Mouse (Mus musculus): ENCODE measurements around the gene Slc38a2.
A peak's percentile ranks its signal among the peaks of the same experiment; 100 is the strongest.

Gene Slc38a2

GRCm38 (mm10) chr15:96669721-96670120 is 29.8 kb downstream of the Slc38a2 start:
- no peak for DNase-seq (ENCODE audit: low read depth in 2 of 2, low spot score in 2 of 2)

DNA sequence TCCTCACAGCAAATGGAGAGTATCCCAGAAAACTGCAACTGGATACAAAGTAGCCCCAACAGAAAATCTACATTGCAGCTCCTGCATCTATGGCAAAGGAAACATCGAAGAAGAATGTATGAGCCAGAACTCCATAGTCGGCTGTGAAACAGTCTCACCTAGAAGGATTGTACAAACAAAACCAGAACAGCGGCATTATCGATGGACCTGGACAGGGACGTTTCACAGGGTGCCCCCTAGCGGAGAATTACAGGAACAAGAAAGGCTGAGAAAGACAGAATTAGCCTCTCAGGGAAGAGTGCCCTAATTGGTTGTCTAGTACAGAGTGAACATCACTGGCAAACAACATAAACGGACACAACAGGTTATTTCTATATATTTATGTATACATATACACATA is 32.9 kb downstream of the Slc38a2 start:
- DNase-seq (ENCODE audit: low read depth in 2 of 2, low spot score in 2 of 2) = peak; percentile 63 to 76

DNA sequence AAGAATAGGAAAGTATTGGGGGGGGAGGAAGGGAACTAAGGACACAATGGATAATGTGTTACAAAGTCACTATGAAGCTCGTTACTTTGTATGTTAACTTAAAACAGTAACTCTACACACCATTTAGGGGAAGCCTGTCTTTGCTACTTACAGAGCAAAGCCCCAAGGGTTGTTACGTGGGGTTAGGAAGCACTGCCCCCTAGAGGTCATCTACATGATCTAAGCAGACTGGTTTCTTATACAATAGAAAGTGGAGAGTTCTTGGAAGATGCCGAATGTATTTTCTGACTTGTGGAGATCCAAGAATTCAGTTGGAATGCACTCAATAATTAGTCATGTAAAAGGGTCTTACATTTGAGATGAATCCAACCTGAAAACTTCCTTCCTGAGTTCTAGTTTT is 33.6 kb downstream of the Slc38a2 start:
- DNase-seq (ENCODE audit: low read depth in 2 of 2, low spot score in 2 of 2) = peak; percentile 70 to 85

DNA sequence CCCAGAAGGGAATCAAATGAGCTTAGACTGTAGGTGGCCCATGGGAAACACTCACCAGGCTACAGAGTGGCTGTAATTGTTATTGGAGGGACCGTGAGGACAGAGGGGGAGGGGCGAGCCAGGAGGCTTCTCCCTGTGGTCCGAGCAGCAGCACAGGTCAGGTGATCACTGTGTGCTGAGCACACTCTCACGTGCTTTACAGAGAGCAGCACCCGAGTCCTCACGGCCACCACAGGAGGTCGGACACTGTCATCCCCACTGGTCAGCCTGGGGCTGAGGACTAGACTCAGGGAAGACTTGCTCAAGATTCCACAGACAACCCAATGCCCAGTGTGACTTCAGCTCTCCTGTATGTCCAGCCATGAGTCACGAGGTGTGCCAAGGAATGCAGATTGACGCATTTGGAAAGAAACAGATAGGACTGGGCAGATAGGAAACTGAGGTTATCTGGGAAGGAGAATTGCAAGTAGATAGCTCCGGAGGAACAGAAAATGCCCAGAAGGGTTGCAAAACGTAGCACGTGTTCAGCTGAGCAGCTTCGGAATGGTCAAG is 38.9 kb downstream of the Slc38a2 start:
- DNase-seq (ENCODE audit: low read depth in 2 of 2, low spot score in 2 of 2) = no peak

- DNase-seq (ENCODE audit: low read depth in 2 of 2, low spot score in 2 of 2) = no peak
Measured at GRCm38 (mm10) chr15:96658275-96658602, 41.3 kb downstream of the Slc38a2 start.

- no peak for DNase-seq (ENCODE audit: low read depth in 2 of 2, low spot score in 2 of 2)
Measured at GRCm38 (mm10) chr15:96657576-96658274, 41.8 kb downstream of the Slc38a2 start.

DNA sequence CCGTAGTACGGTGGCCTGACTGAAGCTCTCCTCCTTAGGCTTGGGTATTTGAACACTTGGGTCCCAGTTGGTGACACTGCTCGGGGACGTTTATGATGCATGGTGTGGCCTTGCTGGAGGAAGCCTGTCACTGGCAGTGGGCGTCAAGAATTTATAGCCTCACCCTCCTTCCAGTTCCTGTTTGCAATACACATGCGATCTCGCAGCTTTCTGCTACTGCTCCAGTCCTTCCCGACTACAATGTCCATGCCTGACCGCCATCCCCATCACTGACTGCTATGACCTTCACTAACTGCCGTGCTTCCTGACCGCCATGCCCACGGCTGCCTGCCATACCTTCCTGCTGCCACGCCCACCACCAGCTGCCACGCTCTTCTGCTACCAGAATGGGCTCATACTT is 44.0 kb downstream of the Slc38a2 start:
- DNase-seq (ENCODE audit: low read depth in 2 of 2, low spot score in 2 of 2) = peak in 1 of 2 experiments; percentile 18

DNA sequence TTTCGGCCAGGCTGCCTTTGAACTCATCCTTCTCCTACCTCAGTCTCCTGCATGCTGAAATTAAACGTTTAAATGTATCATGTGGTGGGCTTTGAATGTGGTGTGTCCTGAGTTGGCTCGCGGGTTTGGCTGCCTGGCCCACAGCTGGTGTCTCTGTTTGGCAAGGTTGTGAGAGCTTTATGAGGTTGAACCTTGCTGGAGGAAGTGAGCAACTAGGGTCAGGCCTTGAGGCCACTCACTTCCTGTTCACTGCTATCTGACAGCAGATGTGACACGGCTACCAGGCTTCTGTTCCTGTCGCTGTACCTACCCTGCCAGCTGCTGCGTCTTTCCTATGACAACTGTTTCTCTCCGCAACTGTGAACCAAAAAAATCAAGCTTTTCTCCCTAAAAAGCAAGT is 44.8 kb downstream of the Slc38a2 start:
- peak; percentile 58 to 60 for DNase-seq (ENCODE audit: low read depth in 2 of 2, low spot score in 2 of 2)

DNA sequence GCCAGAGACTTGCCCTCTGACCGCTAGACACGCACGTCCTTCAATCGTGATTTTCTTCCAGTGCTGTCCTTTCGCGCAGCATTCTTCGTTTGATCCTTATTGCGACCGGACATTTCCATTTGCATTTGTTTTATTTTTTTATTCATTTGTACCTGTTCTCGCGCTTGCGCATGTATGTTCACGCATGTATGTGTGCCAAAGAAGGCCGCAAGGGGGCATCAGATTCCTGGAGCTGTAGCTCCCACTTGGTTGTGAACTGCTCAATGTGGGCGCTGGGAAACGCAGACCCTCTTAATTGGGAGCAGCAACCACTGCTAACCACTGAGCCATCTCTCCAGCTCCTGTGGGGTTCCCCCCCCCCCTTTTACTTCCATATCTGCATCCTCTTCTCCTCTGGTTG is 46.5 kb downstream of the Slc38a2 start:
- no peak for DNase-seq (ENCODE audit: low read depth in 2 of 2, low spot score in 2 of 2)

GRCm38 (mm10) chr15:96652531-96652930 is 47.0 kb downstream of the Slc38a2 start:
- DNase-seq (ENCODE audit: low read depth in 2 of 2, low spot score in 2 of 2) = no peak

DNA sequence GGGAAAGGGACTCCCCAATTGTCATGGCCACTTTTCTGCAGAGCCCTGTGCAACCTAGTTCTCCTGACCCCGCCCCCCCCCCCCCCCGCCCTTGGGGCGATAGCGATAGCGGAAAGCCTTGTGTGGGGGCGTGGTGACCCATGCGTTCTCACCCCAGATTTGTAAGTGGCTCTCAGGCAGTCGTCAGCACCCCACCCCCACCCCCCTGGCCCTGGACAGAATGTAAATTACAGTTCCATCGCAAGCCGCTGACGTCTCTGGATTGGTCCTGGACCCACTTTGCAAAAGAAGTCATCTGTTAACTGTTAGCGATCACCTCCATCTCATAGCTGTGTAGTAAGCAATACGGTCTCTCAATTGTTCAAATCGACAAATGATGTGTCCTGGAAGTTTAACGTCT is 52.2 kb downstream of the Slc38a2 start:
- DNase-seq (ENCODE audit: low read depth in 2 of 2, low spot score in 2 of 2) = no peak

DNA sequence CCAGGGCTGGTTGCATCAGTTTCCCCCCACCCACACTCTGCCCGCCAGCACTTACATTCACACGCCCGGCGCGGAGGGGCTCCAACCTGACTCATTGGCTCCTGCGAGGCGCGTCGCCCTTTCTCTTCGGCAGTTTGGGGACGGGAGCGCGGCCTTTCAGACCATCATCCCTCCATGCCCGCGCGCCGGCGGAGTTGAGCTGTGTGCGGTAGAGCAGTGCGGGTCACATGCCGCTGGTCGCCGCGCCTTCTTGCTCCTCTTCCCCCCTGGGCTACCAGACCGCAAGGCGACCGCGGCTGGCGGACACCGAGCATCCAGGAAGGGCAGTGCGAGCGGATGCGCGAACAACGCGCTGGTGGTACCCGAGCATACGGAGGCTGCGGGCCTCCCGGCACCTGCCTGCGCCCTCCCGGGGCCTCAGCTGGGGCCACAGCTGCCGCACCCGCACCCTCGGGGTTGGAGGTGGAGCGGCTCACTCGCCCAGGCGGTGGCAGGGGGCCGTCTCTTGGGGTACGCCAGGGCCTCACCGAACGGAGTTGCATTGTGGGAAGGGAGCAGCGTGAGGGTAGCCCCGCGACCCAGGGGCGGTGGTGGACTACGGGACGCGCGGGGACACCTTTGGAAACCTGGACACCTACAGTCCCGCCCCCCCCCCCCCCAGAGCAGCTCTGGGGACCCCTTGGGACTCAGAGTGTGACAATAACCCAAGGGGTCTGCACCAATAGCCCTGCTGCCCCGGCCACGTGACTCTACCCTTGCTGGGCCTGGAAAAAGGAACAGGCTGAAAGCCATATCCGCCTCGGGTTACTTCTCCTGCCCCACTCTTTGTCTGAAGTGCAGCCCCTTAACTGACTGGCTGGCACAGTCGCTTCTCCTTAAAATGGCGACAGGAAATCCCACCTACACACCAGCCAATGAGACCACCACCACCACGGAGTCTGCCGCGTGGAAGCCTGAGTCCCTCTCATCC is 56.8 kb downstream of the Slc38a2 start, which contains the start of gene Slc38a1:
Gene Slc38a1 (minus strand): TSS at position 478 of the 970 bp plus-strand sequence.
- DNase-seq (ENCODE audit: low read depth in 2 of 2, low spot score in 2 of 2) = peak; percentile 66 to 73

GRCm38 (mm10) chr15:96641821-96642435 is 57.6 kb downstream of the Slc38a2 start:
- peak; percentile 36 to 42 for DNase-seq (ENCODE audit: low read depth in 2 of 2, low spot score in 2 of 2)

GRCm38 (mm10) chr15:96641111-96641820 is 58.3 kb downstream of the Slc38a2 start:
- peak; percentile 50 to 61 for DNase-seq (ENCODE audit: low read depth in 2 of 2, low spot score in 2 of 2)

DNA sequence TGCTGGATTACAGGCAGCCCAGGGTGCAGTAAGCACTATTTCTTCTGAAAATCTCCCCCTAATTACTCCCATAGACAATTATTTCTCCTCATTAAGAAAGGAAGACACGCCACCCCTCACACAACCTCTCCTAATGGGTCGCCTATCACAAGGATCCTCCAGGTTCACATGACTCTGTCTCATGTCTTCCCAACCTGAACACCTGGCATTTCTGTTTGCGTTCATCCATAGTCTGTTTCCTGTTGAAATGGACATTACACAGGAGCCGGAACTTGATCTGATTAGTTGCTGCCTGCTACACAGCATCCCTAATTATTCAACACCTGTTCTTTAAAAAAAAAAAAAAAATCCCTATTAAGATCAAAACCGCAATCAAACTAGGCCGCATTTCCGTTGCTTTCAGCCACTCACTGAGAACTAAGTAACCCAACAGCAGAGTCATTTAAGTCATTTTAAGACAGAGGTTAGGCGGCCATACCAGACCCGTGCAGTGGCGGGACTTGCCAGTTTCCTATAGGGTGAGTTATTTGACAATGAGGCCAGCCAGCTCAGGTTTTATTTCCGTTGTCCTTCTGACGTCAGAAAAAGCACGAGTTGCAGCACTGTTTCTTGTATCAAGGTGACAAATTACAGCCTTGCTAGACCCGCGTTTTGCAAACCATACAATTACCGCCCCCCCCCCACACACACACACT is 59.1 kb downstream of the Slc38a2 start:
- DNase-seq (ENCODE audit: low read depth in 2 of 2, low spot score in 2 of 2) = peak; percentile 63 to 68

DNA sequence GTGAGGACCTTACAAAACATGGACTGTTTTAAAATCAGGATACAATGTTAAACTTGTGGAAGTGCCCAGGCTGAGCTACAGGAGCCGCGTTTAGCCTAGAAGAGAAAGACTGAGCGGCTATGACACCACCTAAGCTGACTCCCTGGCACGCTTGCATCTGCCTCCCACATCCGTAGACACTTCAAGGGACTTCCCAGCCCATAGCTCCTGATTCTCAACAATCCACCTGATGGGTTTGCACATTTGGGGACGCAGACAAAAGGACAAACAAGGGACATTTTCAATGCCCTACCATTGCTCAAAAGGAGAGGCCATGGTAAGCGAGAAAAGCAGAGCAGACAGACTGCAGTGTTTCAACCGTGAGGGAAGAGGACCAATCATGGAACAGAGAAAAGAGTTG is 59.9 kb downstream of the Slc38a2 start:
- no peak for DNase-seq (ENCODE audit: low read depth in 2 of 2, low spot score in 2 of 2)

- DNase-seq (ENCODE audit: low read depth in 2 of 2, low spot score in 2 of 2) = no peak
Measured at GRCm38 (mm10) chr15:96638656-96639055, 60.9 kb downstream of the Slc38a2 start.

DNA sequence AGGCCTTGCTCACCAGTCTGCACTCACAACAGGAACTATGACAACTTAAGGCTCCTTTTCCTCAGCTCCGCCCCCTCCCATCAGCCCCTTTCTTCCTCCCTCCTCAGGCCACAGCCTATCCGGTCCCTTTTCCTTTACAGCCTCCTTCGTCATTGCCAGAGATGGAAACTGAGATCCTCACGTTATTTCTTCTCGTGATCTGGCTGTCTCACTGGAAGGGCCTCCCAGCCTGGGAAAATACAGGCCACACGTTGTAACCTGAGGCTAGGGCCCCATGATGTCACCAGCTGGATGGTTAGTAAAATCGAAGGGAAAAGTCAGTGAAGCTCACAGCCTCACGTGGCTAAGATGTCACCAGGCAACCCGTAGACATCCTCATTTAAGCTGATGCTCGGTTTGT is 61.4 kb downstream of the Slc38a2 start:
- peak; percentile 84 to 85 for DNase-seq (ENCODE audit: low read depth in 2 of 2, low spot score in 2 of 2)

Measured in CD8-positive naive resting alpha-beta T cell, adult 2 months (primary cell).